Mouse (Mus musculus): ENCODE results near the gene Poc1a. TPM values are rescaled to one million over a fixed set of nuclear protein-coding genes. Genes with fewer than 3 reads are reported as not detected.

Gene Poc1a
- polyA plus RNA-seq, 1 experiment: 7.6 TPM

DNA sequence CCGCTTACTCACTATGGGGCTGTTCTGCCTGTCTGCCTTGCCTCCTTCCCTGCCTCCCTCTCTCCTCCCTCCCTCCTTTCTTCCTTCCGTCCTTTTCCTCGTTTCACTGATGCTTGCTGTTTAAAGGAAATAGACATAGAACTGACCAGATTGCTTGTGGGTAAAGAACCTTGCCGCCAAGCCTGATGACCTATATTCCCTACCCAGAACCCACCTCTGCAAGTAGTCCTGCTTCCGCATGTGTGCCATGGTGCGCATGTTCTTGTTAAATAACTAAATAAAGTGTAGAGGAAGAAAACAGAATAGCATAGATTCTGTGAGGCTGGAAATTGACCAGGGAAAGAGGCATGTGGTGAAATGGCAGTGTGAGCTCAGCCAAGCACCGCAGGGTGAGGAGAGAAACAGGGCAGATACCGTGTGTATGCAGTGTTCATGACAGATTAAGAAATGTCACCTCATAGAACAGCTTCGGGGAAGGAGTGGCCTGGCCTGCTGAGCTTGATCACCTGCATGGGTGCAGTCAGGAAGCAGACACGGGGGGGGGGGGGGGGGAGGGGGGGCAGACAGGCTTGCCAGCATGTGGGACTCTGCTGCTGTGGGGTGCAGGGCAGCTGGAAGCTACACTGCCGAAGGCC is 20.7 kb downstream of the Poc1a start:
- no peaks in the 10 kb centered on the region for H3K79me2 ChIP-seq (ENCODE audit: control insufficient read depth, insufficient read depth)
- no peaks in the 10 kb centered on the region for H3K27me3 ChIP-seq (ENCODE audit: control insufficient read depth, insufficient read depth, insufficient read length)
- H3K36me3 ChIP-seq (ENCODE audit: control insufficient read depth, insufficient read depth): no peaks in the 10 kb centered on the region
- no peak overlapping the region for H3K4me3 ChIP-seq
- TF ChIP-seq POLR2AphosphoS2 (IDR thresholded peaks at IDR 0.05; ENCODE audit: insufficient read length, low read depth) (no peak), REST (IDR thresholded peaks at IDR 0.05; ENCODE audit: insufficient read depth, insufficient read length) (no peak), MYOD1 (IDR thresholded peaks at IDR 0.05; ENCODE audit: control insufficient read depth in 1 of 3, insufficient read length in 2 of 3, low read depth in 2 of 3) (no peak), TCF3 (IDR thresholded peaks at IDR 0.05; ENCODE audit: insufficient read length, low read depth) (no peak), USF1 (IDR thresholded peaks at IDR 0.05; ENCODE audit: low read depth) (no peak), CEBPB (IDR thresholded peaks at IDR 0.05; ENCODE audit: insufficient read depth, poor library complexity, severe bottlenecking) (no peak), TCF12 (IDR thresholded peaks at IDR 0.05; ENCODE audit: insufficient read depth, poor library complexity, severe bottlenecking) (no peak), E2F4 (IDR thresholded peaks at IDR 0.05; ENCODE audit: insufficient read depth) (no peak), MAX (IDR thresholded peaks at IDR 0.05; ENCODE audit: low read depth) (no peak), POLR2A (IDR thresholded peaks at IDR 0.05; ENCODE audit: insufficient read length, low read depth) (no peak), MYOG (IDR thresholded peaks at IDR 0.05; ENCODE audit: control insufficient read depth in 1 of 3, insufficient read depth in 1 of 3, insufficient read length in 2 of 3, low read depth in 2 of 3) (no peak), SRF (IDR thresholded peaks at IDR 0.05; ENCODE audit: control insufficient read depth, insufficient read length, low read depth) (no peak)
- no peak overlapping the region for H3ac ChIP-seq (ENCODE audit: control insufficient read depth, insufficient read length)
- H3K4me2 ChIP-seq (ENCODE audit: low read depth): no peak overlapping the region

DNA sequence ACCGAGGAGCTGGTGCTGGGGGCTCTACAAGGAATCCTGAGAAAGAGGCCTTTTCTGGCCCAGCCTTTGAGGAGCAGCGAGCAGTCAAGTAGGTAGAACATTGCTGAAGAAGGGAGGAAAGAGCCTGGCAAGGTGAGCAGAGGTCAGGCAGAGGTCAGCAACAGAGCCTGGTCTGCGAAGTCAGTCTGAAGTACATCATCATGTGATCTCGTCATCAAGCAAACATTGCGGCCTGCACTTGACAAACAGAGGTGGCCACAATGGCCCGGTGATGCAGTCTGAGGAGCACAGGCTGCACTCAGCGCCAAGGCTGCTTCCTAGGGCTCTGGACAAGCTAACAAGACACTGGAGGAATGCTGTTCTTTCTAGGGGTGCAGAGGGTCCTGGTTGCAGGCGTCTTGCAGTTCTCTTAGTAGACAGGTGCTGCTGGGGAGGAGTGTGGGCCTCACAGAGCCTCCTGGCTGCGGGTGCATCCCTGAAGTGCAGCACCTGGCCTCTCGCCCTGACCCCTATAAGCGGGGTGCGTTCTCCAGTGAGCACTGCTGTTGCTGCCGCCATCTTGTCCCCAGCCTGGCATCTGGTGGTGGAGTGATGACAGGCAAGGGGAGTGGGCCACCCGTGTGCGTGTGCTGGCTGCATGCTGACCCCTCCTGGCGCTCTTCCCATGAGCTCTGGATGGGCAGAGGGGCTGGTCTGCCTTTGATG is 21.7 kb downstream of the Poc1a start:
- H3K4me2 ChIP-seq (ENCODE audit: low read depth): no peak overlapping the region
- H3K36me3 ChIP-seq (ENCODE audit: control insufficient read depth, insufficient read depth): no peaks in the 10 kb centered on the region
- no peaks in the 10 kb centered on the region for H3K79me2 ChIP-seq (ENCODE audit: control insufficient read depth, insufficient read depth)
- no peaks in the 10 kb centered on the region for H3K27me3 ChIP-seq (ENCODE audit: control insufficient read depth, insufficient read depth, insufficient read length)
- H3ac ChIP-seq (ENCODE audit: control insufficient read depth, insufficient read length): no peak overlapping the region
- no peak overlapping the region for H3K4me3 ChIP-seq
- TF ChIP-seq MYOD1 (IDR thresholded peaks at IDR 0.05; ENCODE audit: control insufficient read depth in 1 of 3, insufficient read length in 2 of 3, low read depth in 2 of 3) (no peak), TCF12 (IDR thresholded peaks at IDR 0.05; ENCODE audit: insufficient read depth, poor library complexity, severe bottlenecking) (no peak), MYOG (IDR thresholded peaks at IDR 0.05; ENCODE audit: control insufficient read depth in 1 of 3, insufficient read depth in 1 of 3, insufficient read length in 2 of 3, low read depth in 2 of 3) (no peak), USF1 (IDR thresholded peaks at IDR 0.05; ENCODE audit: low read depth) (no peak), SRF (IDR thresholded peaks at IDR 0.05; ENCODE audit: control insufficient read depth, insufficient read length, low read depth) (no peak), POLR2AphosphoS2 (IDR thresholded peaks at IDR 0.05; ENCODE audit: insufficient read length, low read depth) (no peak), E2F4 (IDR thresholded peaks at IDR 0.05; ENCODE audit: insufficient read depth) (no peak), MAX (IDR thresholded peaks at IDR 0.05; ENCODE audit: low read depth) (no peak), POLR2A (IDR thresholded peaks at IDR 0.05; ENCODE audit: insufficient read length, low read depth) (no peak)

DNA sequence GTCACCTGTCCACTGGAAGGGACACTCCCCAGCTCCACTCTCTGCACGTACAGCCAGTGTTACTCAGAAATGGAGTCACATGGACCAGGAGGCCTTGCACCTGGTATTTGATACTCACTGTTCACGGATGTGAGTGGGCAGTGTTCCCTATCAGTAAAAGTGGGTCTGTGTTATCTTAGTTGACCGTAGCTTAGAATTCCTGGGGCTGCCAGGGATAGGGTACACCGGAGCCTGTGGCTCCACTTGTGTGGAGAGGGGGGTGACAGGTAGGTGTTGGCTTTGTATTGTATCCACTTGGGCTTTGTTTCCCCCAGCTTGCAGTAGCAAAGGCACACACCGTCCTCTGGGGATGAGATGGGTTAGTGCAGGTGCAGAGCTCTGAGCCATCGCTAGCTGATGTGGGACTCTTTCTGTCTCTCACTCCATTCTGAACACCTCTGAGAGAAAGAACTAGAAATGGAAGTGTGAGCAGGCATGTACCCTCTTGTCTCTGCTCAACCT is 22.6 kb downstream of the Poc1a start:
- H3K27me3 ChIP-seq (ENCODE audit: control insufficient read depth, insufficient read depth, insufficient read length): no peaks in the 10 kb centered on the region
- H3K36me3 ChIP-seq (ENCODE audit: control insufficient read depth, insufficient read depth): no peaks in the 10 kb centered on the region
- H3K79me2 ChIP-seq (ENCODE audit: control insufficient read depth, insufficient read depth): no peaks in the 10 kb centered on the region
- H3K4me3 ChIP-seq: no peak overlapping the region
- TF ChIP-seq SRF (IDR thresholded peaks at IDR 0.05; ENCODE audit: control insufficient read depth, insufficient read length, low read depth) (no peak), REST (IDR thresholded peaks at IDR 0.05; ENCODE audit: insufficient read depth, insufficient read length) (no peak), CEBPB (IDR thresholded peaks at IDR 0.05; ENCODE audit: insufficient read depth, poor library complexity, severe bottlenecking) (no peak), E2F4 (IDR thresholded peaks at IDR 0.05; ENCODE audit: insufficient read depth) (no peak), USF1 (IDR thresholded peaks at IDR 0.05; ENCODE audit: low read depth) (no peak), TCF12 (IDR thresholded peaks at IDR 0.05; ENCODE audit: insufficient read depth, poor library complexity, severe bottlenecking) (no peak), POLR2A (IDR thresholded peaks at IDR 0.05; ENCODE audit: insufficient read length, low read depth) (no peak), TCF3 (IDR thresholded peaks at IDR 0.05; ENCODE audit: insufficient read length, low read depth) (no peak), MYOD1 (IDR thresholded peaks at IDR 0.05; ENCODE audit: control insufficient read depth in 1 of 3, insufficient read length in 2 of 3, low read depth in 2 of 3) (no peak), MAX (IDR thresholded peaks at IDR 0.05; ENCODE audit: low read depth) (no peak), POLR2AphosphoS2 (IDR thresholded peaks at IDR 0.05; ENCODE audit: insufficient read length, low read depth) (no peak), MYOG (IDR thresholded peaks at IDR 0.05; ENCODE audit: control insufficient read depth in 1 of 3, insufficient read depth in 1 of 3, insufficient read length in 2 of 3, low read depth in 2 of 3) (no peak)
- no peak overlapping the region for H3K4me2 ChIP-seq (ENCODE audit: low read depth)
- no peak overlapping the region for H3ac ChIP-seq (ENCODE audit: control insufficient read depth, insufficient read length)

DNA sequence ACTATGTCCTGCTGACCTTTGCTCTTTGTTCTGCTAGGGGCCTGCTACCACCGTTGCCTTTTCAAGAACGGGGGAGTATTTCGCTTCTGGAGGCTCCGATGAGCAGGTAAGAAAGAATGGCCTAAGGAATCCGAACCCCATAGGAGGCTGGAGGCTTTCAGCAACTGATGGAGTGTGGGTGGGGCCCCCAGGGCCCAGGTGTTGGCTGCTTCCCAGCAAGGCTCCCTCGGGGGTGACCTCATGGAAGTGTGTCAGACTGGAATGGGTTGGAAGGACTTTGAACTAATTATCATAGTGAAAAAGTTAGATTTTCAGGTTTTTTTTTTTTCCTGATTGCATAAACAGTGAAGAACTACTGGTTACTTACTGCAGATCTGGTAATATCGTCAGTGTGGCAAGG is 24.4 kb downstream of the Poc1a start:
- H3K4me3 ChIP-seq: no peak overlapping the region
- H3ac ChIP-seq (ENCODE audit: control insufficient read depth, insufficient read length): no peak overlapping the region
- no peaks in the 10 kb centered on the region for H3K36me3 ChIP-seq (ENCODE audit: control insufficient read depth, insufficient read depth)
- H3K27me3 ChIP-seq (ENCODE audit: control insufficient read depth, insufficient read depth, insufficient read length): no peaks in the 10 kb centered on the region
- no peaks in the 10 kb centered on the region for H3K79me2 ChIP-seq (ENCODE audit: control insufficient read depth, insufficient read depth)
- TF ChIP-seq MYOD1 (IDR thresholded peaks at IDR 0.05; ENCODE audit: control insufficient read depth in 1 of 3, insufficient read length in 2 of 3, low read depth in 2 of 3) (no peak), POLR2A (IDR thresholded peaks at IDR 0.05; ENCODE audit: insufficient read length, low read depth) (no peak), SRF (IDR thresholded peaks at IDR 0.05; ENCODE audit: control insufficient read depth, insufficient read length, low read depth) (no peak), E2F4 (IDR thresholded peaks at IDR 0.05; ENCODE audit: insufficient read depth) (no peak), TCF3 (IDR thresholded peaks at IDR 0.05; ENCODE audit: insufficient read length, low read depth) (no peak), REST (IDR thresholded peaks at IDR 0.05; ENCODE audit: insufficient read depth, insufficient read length) (no peak), MAX (IDR thresholded peaks at IDR 0.05; ENCODE audit: low read depth) (no peak), USF1 (IDR thresholded peaks at IDR 0.05; ENCODE audit: low read depth) (no peak), MYOG (IDR thresholded peaks at IDR 0.05; ENCODE audit: control insufficient read depth in 1 of 3, insufficient read depth in 1 of 3, insufficient read length in 2 of 3, low read depth in 2 of 3) (no peak)
- H3K4me2 ChIP-seq (ENCODE audit: low read depth): no peak overlapping the region

Measured in myocyte (in vitro differentiated cells).